Mouse (Mus musculus): Measurements from ENCODE around the gene Gm12887.

Gm12887 gene

DNA sequence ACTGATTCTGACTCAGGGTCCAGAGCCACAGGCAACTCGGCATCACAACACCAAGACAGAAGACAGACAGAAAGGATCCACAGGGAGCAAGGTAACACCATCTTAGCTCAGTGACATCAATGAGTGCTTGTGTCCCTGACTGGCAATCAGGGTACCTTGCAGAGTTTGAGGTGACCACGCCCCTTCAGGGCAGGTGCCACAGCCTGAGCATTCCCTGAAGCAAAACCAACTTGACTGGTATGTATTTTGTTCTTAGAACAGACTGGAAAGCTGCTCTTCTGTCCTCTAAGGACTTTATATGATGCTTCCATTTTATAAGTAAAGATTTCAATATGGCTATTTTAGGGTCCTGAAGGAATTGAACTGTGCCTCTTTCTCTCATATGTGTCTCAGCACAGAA, at the start of gene Gm12887:
TSS of gene Gm12887 (minus strand) at position 101 of the 400 bp plus-strand sequence.
- in situ Hi-C loops (cut with MseI, MboI) = no loop called here

DNA sequence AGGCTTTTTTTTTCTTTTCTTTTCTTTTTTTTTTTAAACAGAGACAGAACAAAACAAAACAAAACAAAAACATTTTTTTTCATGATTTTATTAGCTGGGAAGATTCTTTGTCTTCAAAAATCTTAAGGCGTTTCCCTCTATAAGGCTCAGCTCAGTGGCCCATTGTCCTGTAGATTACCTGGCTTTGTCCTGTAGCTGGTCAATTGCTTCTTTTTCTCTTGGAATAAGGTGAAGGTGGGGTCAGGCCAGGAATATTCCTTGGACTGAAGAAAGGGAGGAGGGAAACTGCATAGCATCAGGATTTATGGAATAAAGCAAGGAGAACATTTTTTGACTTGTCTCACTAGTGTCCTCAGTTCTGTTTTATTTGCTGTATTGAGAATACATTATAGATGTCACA, 35.1 kb upstream of the Gm12887 start:
- in situ Hi-C loops (cut with MseI, MboI) = no loop called here
